Mouse (Mus musculus): ENCODE measurements around the gene Clec4n. TPM values are rescaled to one million over a fixed set of nuclear protein-coding genes. Genes with fewer than 3 reads are reported as not detected.
"Not testable (repeated sequence)": the region's sequence is repeated elsewhere in the genome, so short reads cannot be mapped to it uniquely, and the experiment has no call there.

Gene Clec4n
- polyA plus RNA-seq (2015; fragmentation: Nextera tagmentation; extraction: Ambion mirVana), result 5.3 and 6.5 TPM in 2 replicates

DNA sequence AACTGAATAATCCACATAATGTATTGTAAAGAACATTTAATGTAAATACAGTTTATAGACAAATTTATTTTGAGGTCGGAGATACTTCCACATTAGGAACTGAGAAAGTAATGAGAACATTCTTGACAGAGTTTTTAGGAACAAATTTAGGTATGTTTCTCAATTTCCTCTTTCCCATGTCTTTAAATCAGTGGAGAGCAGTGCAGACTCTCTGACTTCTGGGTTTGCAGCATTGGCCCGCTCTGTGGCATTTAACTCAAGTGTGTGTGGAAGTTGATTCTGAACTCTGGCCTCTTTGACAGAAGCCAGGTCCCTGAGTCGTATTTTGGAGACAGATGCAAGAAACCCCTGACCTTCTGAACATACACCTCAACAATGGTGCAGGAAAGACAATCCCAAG lies at the start of gene Clec4n:
Gene Clec4n, plus strand, starts transcription at position 200 of the 400 bp plus-strand sequence.
- no peak within 1 kb of the TSS for H3K27ac ChIP-seq
- no peak within 1 kb of the TSS for H3K4me2 ChIP-seq (ENCODE audit: low read length)
- DNase-seq (ENCODE audit: low spot score) (no peak), ATAC-seq (replicated peaks; ENCODE audit: low FRiP score, low read depth) (no peak)
- 68% methylated on average over 3 of the region's 3 CpGs for WGBS
- no peak within 1 kb of the TSS for H3K4me3 ChIP-seq (replicated peaks; ENCODE audit: low read depth, low read length)
- H3K36me3 ChIP-seq (ENCODE audit: insufficient read depth, low read length), result no peaks in the 10 kb centered on the region
- TF ChIP-seq CTCF (IDR thresholded peaks at IDR 0.05; ENCODE audit: low read depth), result no peak
- H3K9me3 ChIP-seq (replicated peaks; ENCODE audit: low read length), result no peaks in the 10 kb centered on the region
- H3K4me1 ChIP-seq (replicated peaks; ENCODE audit: insufficient read depth, low read length), result no peaks in the 10 kb centered on the region
- no peak within 1 kb of the TSS for H3K9ac ChIP-seq (ENCODE audit: low read depth, low read length)
- no peaks in the 10 kb centered on the region for H3K27me3 ChIP-seq (ENCODE audit: insufficient read depth, low read length)

DNA sequence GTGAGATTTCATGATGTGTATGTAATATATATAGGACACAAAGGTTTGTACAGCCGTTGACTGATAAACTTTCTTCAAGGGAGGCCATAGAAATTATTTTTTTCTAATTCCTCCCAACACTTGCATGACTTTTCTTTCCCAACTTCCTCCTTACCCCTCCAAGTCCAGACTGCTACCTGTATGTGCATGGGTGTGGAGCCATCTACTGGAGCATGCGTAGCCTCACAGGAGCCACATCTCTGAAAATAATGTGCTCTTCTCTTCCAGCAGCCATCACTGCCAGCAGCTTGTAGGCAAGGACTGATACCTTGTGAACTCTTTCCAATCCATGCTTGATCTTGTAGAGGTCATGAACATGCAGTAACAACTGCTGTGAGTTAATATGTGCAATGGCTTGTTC lies 44.8 kb upstream of the Clec4n start:
- not testable (repeated sequence) for H3K9me3 ChIP-seq (replicated peaks; ENCODE audit: low read length); H3K4me1 ChIP-seq (replicated peaks; ENCODE audit: insufficient read depth, low read length); H3K4me3 ChIP-seq (replicated peaks; ENCODE audit: low read depth, low read length); DNase-seq (ENCODE audit: low spot score); H3K36me3 ChIP-seq (ENCODE audit: insufficient read depth, low read length); ATAC-seq (replicated peaks; ENCODE audit: low FRiP score, low read depth); H3K27me3 ChIP-seq (ENCODE audit: insufficient read depth, low read length); H3K27ac ChIP-seq; H3K4me2 ChIP-seq (ENCODE audit: low read length); H3K9ac ChIP-seq (ENCODE audit: low read depth, low read length)
- WGBS, result 71% methylated on average over 2 of the region's 2 CpGs
- TF ChIP-seq CTCF (IDR thresholded peaks at IDR 0.05; ENCODE audit: low read depth), result peak; percentile 38; the same call in 1 of the 2 replicates

DNA sequence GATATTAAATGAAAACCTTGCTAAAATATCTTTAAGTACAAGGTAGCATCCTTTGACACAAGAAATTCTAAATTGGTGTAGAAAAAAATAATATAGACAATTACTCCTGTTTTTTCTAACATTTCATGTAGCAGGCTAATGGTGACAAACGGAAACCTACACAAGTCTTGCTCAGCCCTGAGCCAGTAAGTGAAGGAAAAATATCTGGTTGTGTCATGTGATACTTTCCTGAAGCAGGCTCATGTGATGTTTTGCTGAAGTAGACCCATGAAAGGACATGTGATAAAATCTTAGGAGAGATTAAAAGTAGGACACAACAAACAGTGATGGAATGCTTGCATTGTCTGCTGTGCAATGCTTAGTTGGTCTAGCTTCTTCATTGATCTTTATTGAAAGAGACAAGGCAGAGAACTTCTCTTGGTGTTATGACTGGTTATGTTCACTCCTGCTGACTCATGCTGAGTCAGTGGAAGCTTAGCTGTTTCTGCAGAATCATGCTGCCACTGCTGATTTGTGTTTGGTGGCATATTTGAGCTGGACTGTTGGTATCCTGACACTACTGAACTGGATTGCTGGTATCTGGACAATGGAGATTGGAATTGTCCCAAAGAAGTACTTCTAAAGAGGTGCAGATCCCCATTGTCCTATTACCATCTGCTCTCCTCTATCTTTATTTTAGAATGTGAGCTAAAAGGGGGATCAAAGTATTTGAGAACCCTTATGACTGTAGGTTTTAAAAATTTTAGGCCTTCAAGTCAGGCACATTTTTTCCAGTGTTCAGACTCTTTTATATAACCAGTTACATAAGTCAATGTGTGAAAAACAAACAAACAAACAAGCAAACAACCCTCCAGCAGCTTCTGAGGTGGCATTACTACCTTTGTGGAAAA lies 22.2 kb upstream of the Clec4n start:
- 77% methylated on average over 1 of the region's 1 CpGs for WGBS
- Histone ChIP-seq H3K4me1 (replicated peaks; ENCODE audit: insufficient read depth, low read length) (no peaks in the 10 kb centered on the region), H3K27ac (no peak overlapping the region), H3K27me3 (ENCODE audit: insufficient read depth, low read length) (no peaks in the 10 kb centered on the region), H3K9me3 (replicated peaks; ENCODE audit: low read length) (no peaks in the 10 kb centered on the region), H3K36me3 (ENCODE audit: insufficient read depth, low read length) (no peaks in the 10 kb centered on the region), H3K9ac (ENCODE audit: low read depth, low read length) (no peak overlapping the region), H3K4me2 (ENCODE audit: low read length) (no peak overlapping the region), H3K4me3 (replicated peaks; ENCODE audit: low read depth, low read length) (no peak overlapping the region)
- DNase-seq (ENCODE audit: low spot score) (no peak), ATAC-seq (replicated peaks; ENCODE audit: low FRiP score, low read depth) (no peak)
- no peak for TF ChIP-seq CTCF (IDR thresholded peaks at IDR 0.05; ENCODE audit: low read depth)

DNA sequence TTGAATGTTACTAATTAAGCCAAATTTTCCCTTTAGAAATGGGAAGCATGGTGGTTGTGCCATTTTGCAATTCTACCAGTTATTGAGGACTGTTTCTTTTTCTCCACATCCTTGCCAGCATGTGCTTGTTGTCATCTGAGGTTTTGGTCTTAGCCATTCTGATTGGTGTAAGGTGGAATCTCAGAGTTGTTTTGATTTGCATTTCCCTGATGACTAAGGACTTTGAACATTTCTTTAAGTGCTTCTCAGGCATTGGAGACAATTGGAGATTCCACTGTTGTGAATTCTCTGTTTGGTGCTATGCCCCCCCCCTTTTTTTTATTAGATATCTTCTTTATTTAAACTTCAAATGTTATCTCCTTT lies 21.6 kb upstream of the Clec4n start:
- not testable (repeated sequence) for H3K9me3 ChIP-seq (replicated peaks; ENCODE audit: low read length); H3K4me2 ChIP-seq (ENCODE audit: low read length); ATAC-seq (replicated peaks; ENCODE audit: low FRiP score, low read depth); H3K4me1 ChIP-seq (replicated peaks; ENCODE audit: insufficient read depth, low read length); H3K9ac ChIP-seq (ENCODE audit: low read depth, low read length); H3K4me3 ChIP-seq (replicated peaks; ENCODE audit: low read depth, low read length); H3K27me3 ChIP-seq (ENCODE audit: insufficient read depth, low read length); H3K36me3 ChIP-seq (ENCODE audit: insufficient read depth, low read length); DNase-seq (ENCODE audit: low spot score); H3K27ac ChIP-seq

DNA sequence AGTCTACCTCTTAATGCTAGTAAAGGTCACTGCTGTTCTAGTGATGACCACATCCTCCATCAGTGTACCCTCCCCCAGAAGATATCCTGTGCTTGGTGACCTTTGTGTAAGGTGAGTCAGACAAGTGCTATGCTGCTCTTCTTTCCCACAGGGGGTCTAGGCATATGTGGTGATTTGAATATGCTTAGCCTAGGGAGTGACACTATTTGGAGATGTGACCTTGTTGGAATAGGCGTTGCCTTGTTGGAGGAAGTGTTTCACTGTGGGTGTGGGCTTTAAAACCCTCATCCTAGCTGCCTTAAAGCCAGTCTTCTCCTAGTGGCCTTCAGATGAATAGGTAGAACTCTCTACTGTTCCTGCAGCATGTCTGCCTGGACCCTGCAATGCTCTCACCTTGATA lies 17.9 kb upstream of the Clec4n start:
- Histone ChIP-seq H3K36me3 (ENCODE audit: insufficient read depth, low read length) (no peaks in the 10 kb centered on the region), H3K27ac (no peak overlapping the region), H3K9me3 (replicated peaks; ENCODE audit: low read length) (no peaks in the 10 kb centered on the region), H3K27me3 (ENCODE audit: insufficient read depth, low read length) (no peaks in the 10 kb centered on the region), H3K4me2 (ENCODE audit: low read length) (no peak overlapping the region), H3K9ac (ENCODE audit: low read depth, low read length) (no peak overlapping the region), H3K4me1 (replicated peaks; ENCODE audit: insufficient read depth, low read length) (no peaks in the 10 kb centered on the region), H3K4me3 (replicated peaks; ENCODE audit: low read depth, low read length) (no peak overlapping the region)
- ATAC-seq (replicated peaks; ENCODE audit: low FRiP score, low read depth), result no peak
- no peak for DNase-seq (ENCODE audit: low spot score)
- WGBS, result 72% methylated on average over 1 of the region's 1 CpGs
- TF ChIP-seq CTCF (IDR thresholded peaks at IDR 0.05; ENCODE audit: low read depth), result no peak

DNA sequence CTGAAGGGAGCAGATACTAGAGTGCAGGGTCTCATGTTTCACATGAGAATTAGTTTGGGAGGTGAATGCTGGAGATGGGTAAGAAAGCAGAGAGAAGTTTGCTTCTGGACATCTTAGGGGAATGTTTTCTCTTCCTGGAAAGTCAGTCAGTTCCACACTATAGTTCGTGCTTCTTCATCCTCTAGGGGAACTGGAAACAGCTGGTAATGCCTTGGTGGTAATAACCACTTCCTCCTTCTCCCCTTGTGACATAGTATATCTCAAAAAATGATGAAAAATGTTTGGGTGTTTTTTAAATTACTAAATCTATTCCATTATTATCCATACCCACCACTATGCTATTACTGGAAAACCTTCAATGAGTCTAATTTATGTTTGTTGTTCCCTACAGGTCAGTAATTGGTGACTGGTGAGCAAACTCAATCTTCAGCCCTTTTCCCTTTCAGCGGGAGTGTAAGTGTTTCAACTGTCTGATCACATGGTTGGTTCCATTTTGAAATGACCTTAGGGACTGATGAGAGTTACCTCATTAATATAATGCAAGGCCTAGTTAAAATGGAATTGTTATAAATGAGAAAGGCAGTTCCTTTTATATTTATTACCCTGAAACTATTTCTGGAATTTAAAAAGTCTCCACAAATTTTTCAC lies 2.0 kb upstream of the Clec4n start:
- Histone ChIP-seq H3K4me1 (replicated peaks; ENCODE audit: insufficient read depth, low read length) (no peaks in the 10 kb centered on the region), H3K36me3 (ENCODE audit: insufficient read depth, low read length) (no peaks in the 10 kb centered on the region), H3K27me3 (ENCODE audit: insufficient read depth, low read length) (no peaks in the 10 kb centered on the region), H3K9ac (ENCODE audit: low read depth, low read length) (no peak overlapping the region), H3K27ac (no peak overlapping the region), H3K9me3 (replicated peaks; ENCODE audit: low read length) (no peaks in the 10 kb centered on the region), H3K4me2 (ENCODE audit: low read length) (no peak overlapping the region), H3K4me3 (replicated peaks; ENCODE audit: low read depth, low read length) (no peak overlapping the region)
- ATAC-seq (replicated peaks; ENCODE audit: low FRiP score, low read depth), result no peak
- 58% methylated on average over 2 of the region's 2 CpGs for WGBS
- DNase-seq (ENCODE audit: low spot score), result no peak
- no peak for TF ChIP-seq CTCF (IDR thresholded peaks at IDR 0.05; ENCODE audit: low read depth)
